Mouse (Mus musculus): ENCODE measurements around the gene Mob3a. TPM values are rescaled to one million over a fixed set of nuclear protein-coding genes. Genes with fewer than 3 reads are reported as not detected.

The Mob3a gene
- polyA plus RNA-seq, 1 experiment, result 19.5 TPM

DNA sequence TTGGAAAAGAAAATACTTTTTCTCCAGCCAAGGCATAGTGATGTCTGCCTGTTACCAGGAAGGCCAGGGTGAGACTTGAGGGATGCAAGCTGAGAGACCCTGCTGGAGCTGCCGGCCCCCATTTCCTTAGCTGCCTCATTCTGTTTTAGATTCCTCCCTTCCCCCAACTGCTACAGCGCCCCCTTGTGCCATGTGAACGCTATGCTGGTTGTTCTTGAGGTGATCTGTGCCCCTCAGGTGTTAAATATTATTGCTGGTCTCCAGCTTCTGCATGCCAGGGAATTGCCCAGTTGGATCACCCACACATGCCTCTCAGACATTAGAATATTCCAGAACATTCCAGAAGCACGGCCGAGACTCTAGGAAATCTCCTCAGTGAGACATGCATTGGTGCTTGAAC, 40.6 kb downstream of the Mob3a start:
- Histone ChIP-seq H3K36me3 (ENCODE audit: control insufficient read depth, insufficient read depth, low read length) (no peaks in the 10 kb centered on the region), H3K4me3 (ENCODE audit: insufficient read depth, low read depth, low read length) (no peak overlapping the region), H3K27me3 (replicated peaks; ENCODE audit: control insufficient read depth, insufficient read depth, low read length) (no peaks in the 10 kb centered on the region), H3K4me1 (ENCODE audit: control insufficient read depth, insufficient read depth, low read length) (peaks cover 49% of the 10 kb centered on the region), H3K27ac (ENCODE audit: insufficient read depth, low read depth, low read length) (peak overlapping the region; percentile 58; the same call in 1 of the 2 replicates)
- WGBS, result 17% methylated on average over 5 of the region's 5 CpGs
- TF ChIP-seq CTCF (conservative IDR thresholded peaks at IDR 0.05; ENCODE audit: insufficient read depth, insufficient read length, low read depth, low read length), result peak; percentile 73
- TF ChIP-seq POLR2A (IDR thresholded peaks at IDR 0.05; ENCODE audit: low read depth, low read length), result no peak
- peak; percentile 76 for DNase-seq

DNA sequence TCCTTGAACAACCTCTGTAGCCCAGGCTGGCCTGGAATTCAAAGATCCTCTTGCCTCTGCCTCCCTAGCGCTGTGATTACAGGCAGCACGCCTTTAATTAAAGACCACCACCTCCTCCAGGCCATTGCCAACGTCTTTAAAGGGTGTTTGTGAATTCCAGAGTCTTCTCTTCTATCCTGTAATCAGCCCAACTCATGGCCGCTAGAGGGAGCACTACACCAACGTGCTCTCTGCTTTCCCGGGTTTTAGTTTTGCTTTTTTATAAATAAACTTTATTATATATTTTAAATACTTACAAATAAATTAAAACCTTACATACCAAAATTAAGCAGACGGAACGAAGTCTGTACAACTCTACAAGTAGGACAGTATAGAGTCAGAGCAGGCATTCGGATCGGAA, 42.6 kb downstream of the Mob3a start:
- WGBS, result 5% methylated on average over 10 of the region's 10 CpGs
- H3K4me1 ChIP-seq (ENCODE audit: control insufficient read depth, insufficient read depth, low read length), result peaks cover 47% of the 10 kb centered on the region
- H3K27me3 ChIP-seq (replicated peaks; ENCODE audit: control insufficient read depth, insufficient read depth, low read length), result no peaks in the 10 kb centered on the region
- peak; percentile 72 for TF ChIP-seq CTCF (conservative IDR thresholded peaks at IDR 0.05; ENCODE audit: insufficient read depth, insufficient read length, low read depth, low read length)
- TF ChIP-seq POLR2A (IDR thresholded peaks at IDR 0.05; ENCODE audit: low read depth, low read length), result no peak
- peak; percentile 83 for DNase-seq
- H3K27ac ChIP-seq (ENCODE audit: insufficient read depth, low read depth, low read length), result peak overlapping the region; percentile 72
- H3K36me3 ChIP-seq (ENCODE audit: control insufficient read depth, insufficient read depth, low read length), result no peaks in the 10 kb centered on the region
- H3K4me3 ChIP-seq (ENCODE audit: insufficient read depth, low read depth, low read length), result no peak overlapping the region

DNA sequence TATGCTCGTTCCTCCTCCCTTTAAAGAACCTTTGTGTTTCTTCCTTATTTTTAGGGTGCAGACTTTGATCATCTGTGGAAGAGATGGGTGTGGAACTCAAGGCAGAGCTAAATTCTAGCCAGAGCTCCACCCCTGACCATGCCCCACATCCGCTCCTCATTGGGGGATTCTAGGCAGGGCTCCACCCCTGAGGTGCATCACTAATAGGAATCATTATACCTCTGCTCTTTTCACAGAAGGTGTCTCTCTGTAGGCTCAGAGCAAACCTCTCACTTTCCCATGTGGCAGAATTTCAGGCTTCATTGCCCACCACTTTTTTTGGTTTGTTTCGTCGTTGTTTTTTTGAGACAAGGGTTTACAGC, 43.0 kb downstream of the Mob3a start:
- Histone ChIP-seq H3K27me3 (replicated peaks; ENCODE audit: control insufficient read depth, insufficient read depth, low read length) (no peaks in the 10 kb centered on the region), H3K27ac (ENCODE audit: insufficient read depth, low read depth, low read length) (peak overlapping the region; percentile 72), H3K4me1 (ENCODE audit: control insufficient read depth, insufficient read depth, low read length) (peaks cover 45% of the 10 kb centered on the region), H3K36me3 (ENCODE audit: control insufficient read depth, insufficient read depth, low read length) (no peaks in the 10 kb centered on the region), H3K4me3 (ENCODE audit: insufficient read depth, low read depth, low read length) (no peak overlapping the region)
- 29% methylated on average over 4 of the region's 4 CpGs for WGBS
- no peak for TF ChIP-seq POLR2A (IDR thresholded peaks at IDR 0.05; ENCODE audit: low read depth, low read length)
- no peak for TF ChIP-seq CTCF (conservative IDR thresholded peaks at IDR 0.05; ENCODE audit: insufficient read depth, insufficient read length, low read depth, low read length)
- DNase-seq, result peak; percentile 63

DNA sequence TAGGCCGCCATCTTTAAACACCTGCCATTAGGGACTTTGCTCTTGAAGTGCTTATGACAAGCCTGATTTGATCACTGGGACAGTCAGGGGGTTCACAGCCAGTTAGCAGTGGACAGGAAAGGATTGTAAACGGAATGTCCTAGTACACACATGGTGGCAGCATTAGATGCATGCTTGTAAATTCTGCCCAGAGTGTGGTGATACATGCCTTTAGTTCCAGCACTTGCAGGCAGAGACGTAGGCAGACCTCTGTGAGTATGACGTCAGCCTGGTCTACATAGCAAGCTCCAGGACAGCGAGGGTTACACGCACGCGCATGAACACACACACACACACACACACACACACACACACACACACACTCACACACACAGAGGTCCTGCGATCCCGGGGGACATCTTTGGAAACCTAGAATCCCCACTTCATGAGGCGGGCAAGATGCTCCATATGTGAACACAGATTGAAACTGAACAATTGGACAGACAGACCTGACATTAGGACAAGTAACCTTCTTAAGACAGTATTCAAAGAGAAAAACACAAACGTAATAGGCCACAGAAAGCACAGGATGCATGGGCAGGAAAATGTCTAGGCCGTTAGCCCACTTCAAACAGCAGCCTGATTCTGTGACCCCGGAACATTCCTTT, 43.5 kb downstream of the Mob3a start:
- 72% methylated on average over 14 of the region's 14 CpGs for WGBS
- TF ChIP-seq CTCF (conservative IDR thresholded peaks at IDR 0.05; ENCODE audit: insufficient read depth, insufficient read length, low read depth, low read length), result no peak
- TF ChIP-seq POLR2A (IDR thresholded peaks at IDR 0.05; ENCODE audit: low read depth, low read length), result no peak
- no peak overlapping the region for H3K27ac ChIP-seq (ENCODE audit: insufficient read depth, low read depth, low read length)
- H3K27me3 ChIP-seq (replicated peaks; ENCODE audit: control insufficient read depth, insufficient read depth, low read length), result no peaks in the 10 kb centered on the region
- no peak for DNase-seq
- H3K4me3 ChIP-seq (ENCODE audit: insufficient read depth, low read depth, low read length), result no peak overlapping the region
- H3K4me1 ChIP-seq (ENCODE audit: control insufficient read depth, insufficient read depth, low read length), result peaks cover 41% of the 10 kb centered on the region
- no peaks in the 10 kb centered on the region for H3K36me3 ChIP-seq (ENCODE audit: control insufficient read depth, insufficient read depth, low read length)

DNA sequence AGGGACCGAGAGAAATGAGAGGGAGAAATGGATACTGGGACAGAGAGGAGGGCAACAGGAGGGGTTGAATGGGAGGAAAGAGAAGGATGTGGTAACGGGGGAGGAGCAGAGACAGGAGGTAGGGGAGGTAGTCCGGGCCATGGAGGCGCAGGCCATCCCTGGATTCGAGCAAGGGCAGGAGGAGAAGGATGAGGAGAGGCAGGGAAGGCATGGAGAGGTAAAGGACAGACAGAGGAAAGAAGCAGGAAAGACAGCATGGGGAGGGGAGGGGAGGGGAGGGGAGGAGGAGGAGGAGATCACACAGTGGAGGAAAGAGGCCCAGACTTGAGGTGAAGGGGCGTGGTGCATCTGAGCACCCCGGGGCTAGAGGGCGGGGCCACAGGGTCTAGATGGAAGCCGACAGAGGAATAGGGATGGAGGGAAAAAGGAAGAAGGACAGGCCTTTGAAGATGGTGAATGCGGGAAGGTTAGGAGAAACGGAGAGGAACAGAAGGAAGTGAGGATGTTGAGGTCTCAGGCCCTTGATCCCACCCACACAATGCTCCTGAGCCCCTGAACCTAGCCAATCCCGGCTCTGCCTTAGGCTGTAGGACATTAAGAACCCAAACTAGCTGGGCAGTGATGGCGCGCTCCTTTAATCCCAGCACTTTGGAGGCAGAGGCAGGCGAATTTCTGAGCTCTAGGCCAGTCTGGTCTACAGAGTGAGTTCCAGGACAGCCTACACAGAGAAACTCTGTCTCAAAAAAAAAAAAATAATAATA, 44.7 kb downstream of the Mob3a start, which contains the start of gene Btbd2:
Btbd2 (minus strand) TSS at position 209 of the 761 bp plus-strand sequence.
- H3K36me3 ChIP-seq (ENCODE audit: control insufficient read depth, insufficient read depth, low read length), result no peaks in the 10 kb centered on the region
- peak within 1 kb of the TSS; percentile 97 for H3K27ac ChIP-seq (ENCODE audit: insufficient read depth, low read depth, low read length)
- WGBS, result 23% methylated on average over 15 of the region's 15 CpGs
- peak within 1 kb of the TSS; percentile 88 for H3K4me3 ChIP-seq (ENCODE audit: insufficient read depth, low read depth, low read length)
- peaks cover 42% of the 10 kb centered on the region for H3K4me1 ChIP-seq (ENCODE audit: control insufficient read depth, insufficient read depth, low read length)
- peak; percentile 58 for DNase-seq
- H3K27me3 ChIP-seq (replicated peaks; ENCODE audit: control insufficient read depth, insufficient read depth, low read length), result no peaks in the 10 kb centered on the region
- TF ChIP-seq CTCF (conservative IDR thresholded peaks at IDR 0.05; ENCODE audit: insufficient read depth, insufficient read length, low read depth, low read length), result no peak
- TF ChIP-seq POLR2A (IDR thresholded peaks at IDR 0.05; ENCODE audit: low read depth, low read length), result no peak

DNA sequence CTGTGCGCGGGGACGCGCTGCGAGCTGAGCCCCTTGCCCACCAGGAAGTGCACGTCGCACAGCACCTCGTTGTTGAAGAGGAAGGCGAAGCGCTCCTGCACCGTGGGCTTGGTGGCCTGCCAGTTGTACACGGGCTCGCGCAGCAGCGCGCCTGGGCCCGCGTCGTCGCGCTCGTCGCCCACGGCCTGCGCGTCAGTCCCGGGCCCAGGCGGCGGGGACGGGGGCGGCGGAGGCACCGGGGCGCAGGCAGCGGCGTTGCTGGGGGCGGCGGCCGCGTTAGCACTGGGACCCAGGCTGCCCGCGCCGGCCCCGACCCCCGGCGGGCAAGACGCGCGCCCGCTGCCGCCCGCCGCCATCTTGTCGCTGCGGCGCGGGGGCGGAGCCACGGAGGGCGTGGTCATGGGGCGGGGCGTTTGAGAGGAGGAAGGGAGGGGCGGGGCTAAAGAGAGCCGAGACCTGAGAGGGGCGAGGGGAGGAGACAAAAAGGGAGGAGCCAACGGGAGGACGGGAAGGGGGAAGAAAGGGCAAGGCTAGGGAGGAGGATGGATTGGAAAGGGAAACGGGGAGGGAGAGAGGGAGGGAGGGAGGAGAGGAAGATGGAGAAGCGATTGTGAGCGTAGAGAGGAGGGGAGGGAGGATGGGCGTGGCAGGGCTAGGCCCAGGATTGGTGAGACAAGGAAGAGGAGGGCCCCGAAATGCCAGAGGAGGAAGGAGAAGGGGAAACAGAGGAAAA, 45.5 kb downstream of the Mob3a start:
- TF ChIP-seq CTCF (conservative IDR thresholded peaks at IDR 0.05; ENCODE audit: insufficient read depth, insufficient read length, low read depth, low read length) (0 out of 2 replicates have a peak, but pooled peaks have one; percentile 5), POLR2A (IDR thresholded peaks at IDR 0.05; ENCODE audit: low read depth, low read length) (no peak)
- 1% methylated on average over 72 of the region's 72 CpGs for WGBS
- peak; percentile 98 for DNase-seq
- H3K4me1 ChIP-seq (ENCODE audit: control insufficient read depth, insufficient read depth, low read length), result peaks cover 40% of the 10 kb centered on the region
- peak overlapping the region; percentile 97 for H3K27ac ChIP-seq (ENCODE audit: insufficient read depth, low read depth, low read length)
- peak overlapping the region; percentile 88 for H3K4me3 ChIP-seq (ENCODE audit: insufficient read depth, low read depth, low read length)
- H3K27me3 ChIP-seq (replicated peaks; ENCODE audit: control insufficient read depth, insufficient read depth, low read length), result no peaks in the 10 kb centered on the region
- no peaks in the 10 kb centered on the region for H3K36me3 ChIP-seq (ENCODE audit: control insufficient read depth, insufficient read depth, low read length)
